Mouse (Mus musculus) CH12.LX (cell line): ENCODE measurements around the gene Sit1. TPM values are rescaled to one million over a fixed set of nuclear protein-coding genes. Genes with fewer than 3 reads are reported as not detected.
A peak's percentile ranks its signal among the peaks of the same experiment; 100 is the strongest.

Source experiments
- DNase-seq: peaks from one replicate; pipeline ENCODE4 v3.0.0-alpha.2; 2013; ENCODE audit errors: extremely low read depth
- H3K27ac ChIP-seq: 2 replicates; pipeline ENCODE4 v1.5.1; 2012; ENCODE audit warnings: low read depth, mild to moderate bottlenecking, control low read depth, moderate library complexity; ENCODE audit not compliant: insufficient read depth
- H3K27me3 ChIP-seq: replicated peaks from 2 replicates; pipeline ENCODE3; 2012; ENCODE audit warnings: inconsistent platforms
- H3K36me3 ChIP-seq, 2 experiments: replicated peaks in 1 of 2; 2 replicates each; pipeline versions ENCODE3 to v1.6.1; 2012; ENCODE audit warnings: inconsistent platforms in 1 of 2, low read length in 1 of 2, mild to moderate bottlenecking in 1 of 2, mixed read lengths in 1 of 2, moderate library complexity in 1 of 2; ENCODE audit not compliant: control insufficient read depth in 1 of 2, insufficient read depth in 1 of 2
- H3K4me1 ChIP-seq, 2 experiments: 2 replicates each; pipeline ENCODE4 v1.6.1; 2012; ENCODE audit warnings: inconsistent platforms in 1 of 2, moderate library complexity in 1 of 2; ENCODE audit not compliant: insufficient read depth in 2 of 2, control insufficient read depth in 1 of 2
- H3K4me2 ChIP-seq: 2 replicates; pipeline ENCODE4 v1.6.1; 2012; ENCODE audit warnings: low read depth, mild to moderate bottlenecking, control low read depth; ENCODE audit not compliant: poor library complexity, insufficient read depth, severe bottlenecking
- H3K4me3 ChIP-seq, 3 experiments: fragments of 150-350 bp in 1 of 3; sonication (generic) in 1 of 3; replicated peaks in 1 of 3; 2 replicates each; pipeline versions ENCODE3 to v1.5.1; 2011 to 2012; ENCODE audit warnings: low read depth in 2 of 3, low read length in 2 of 3, mild to moderate bottlenecking in 2 of 3, moderate library complexity in 2 of 3, control low read depth in 1 of 3, improper control_type of control experiment in 1 of 3, inconsistent platforms in 1 of 3, mixed read lengths in 1 of 3; ENCODE audit not compliant: poor library complexity in 1 of 3
- H3K79me2 ChIP-seq: replicated peaks from 2 replicates; pipeline ENCODE4 v1.6.1; 2012; ENCODE audit warnings: mild to moderate bottlenecking, moderate library complexity; ENCODE audit not compliant: control insufficient read depth, poor library complexity, insufficient read depth, severe bottlenecking; ENCODE audit errors: extremely low read depth
- H3K9ac ChIP-seq: 2 replicates; pipeline ENCODE4 v1.6.1; 2012; ENCODE audit warnings: low read depth, mild to moderate bottlenecking, control low read depth, moderate library complexity; ENCODE audit not compliant: insufficient read depth
- H3K9me3 ChIP-seq: replicated peaks from 2 replicates; pipeline ENCODE3; 2012; ENCODE audit warnings: low read length, inconsistent platforms, mixed read lengths
- BHLHE40 ChIP-seq: IDR thresholded peaks from 2 replicates; pipeline ENCODE4 v1.6.1; 2011; ENCODE audit warnings: mild to moderate bottlenecking, low read depth, low read length, improper control_type of control experiment
- CHD1 ChIP-seq: IDR thresholded peaks from 2 replicates; pipeline ENCODE4 v1.6.1; 2012; ENCODE audit warnings: low read depth, low read length, improper control_type of control experiment, inconsistent platforms
- CHD2 ChIP-seq: IDR thresholded peaks from 2 replicates; pipeline ENCODE4 v1.6.1; 2011; ENCODE audit warnings: low read length, improper control_type of control experiment
- CTCF ChIP-seq, 2 experiments: IDR thresholded peaks in 1 of 2; conservative IDR thresholded peaks in 1 of 2; 2 replicates each; pipeline ENCODE4 v1.5.1; 2011 to 2012; ENCODE audit warnings: low read depth in 2 of 2, low read length in 2 of 2, improper control_type of control experiment in 1 of 2, inconsistent platforms in 1 of 2, mild to moderate bottlenecking in 1 of 2, moderate library complexity in 1 of 2
- E2F4 ChIP-seq: IDR thresholded peaks from 2 replicates; pipeline ENCODE4 v1.6.1; 2011; ENCODE audit warnings: low read depth, low read length, improper control_type of control experiment; ENCODE audit not compliant: insufficient replicate concordance
- ELF1 ChIP-seq: IDR thresholded peaks from 2 replicates; pipeline ENCODE4 v1.6.1; 2014; ENCODE audit warnings: low read depth, mild to moderate bottlenecking, inconsistent platforms, low read length, improper control_type of control experiment
- ETS1 ChIP-seq: conservative IDR thresholded peaks from 2 replicates; pipeline ENCODE4 v1.6.1; 2012; ENCODE audit warnings: low read depth, mild to moderate bottlenecking, inconsistent platforms, low read length, improper control_type of control experiment, moderate library complexity
- GABPA ChIP-seq: IDR thresholded peaks from 2 replicates; pipeline ENCODE4 v1.6.1; 2012; ENCODE audit warnings: low read depth, low read length, improper control_type of control experiment, inconsistent platforms; ENCODE audit not compliant: insufficient replicate concordance
- HCFC1 ChIP-seq: IDR thresholded peaks from 2 replicates; pipeline ENCODE4 v1.6.1; 2012; ENCODE audit warnings: low read depth, mild to moderate bottlenecking, inconsistent platforms, low read length, improper control_type of control experiment
- IRF4 ChIP-seq: IDR thresholded peaks from 2 replicates; pipeline ENCODE4 v1.6.1; 2014; ENCODE audit warnings: low read depth, mild to moderate bottlenecking, inconsistent platforms, low read length, improper control_type of control experiment
- JUND ChIP-seq: conservative IDR thresholded peaks from 2 replicates; pipeline ENCODE4 v1.6.1; 2011; ENCODE audit warnings: low read depth, low read length, improper control_type of control experiment
- KAT2A ChIP-seq: IDR thresholded peaks from 2 replicates; pipeline ENCODE4 v1.6.1; 2012; ENCODE audit warnings: low read length, improper control_type of control experiment, inconsistent platforms; ENCODE audit not compliant: insufficient replicate concordance
- MAX ChIP-seq: IDR thresholded peaks from 2 replicates; pipeline ENCODE4 v1.6.1; 2011; ENCODE audit warnings: low read length, improper control_type of control experiment
- MAZ ChIP-seq: IDR thresholded peaks from 2 replicates; pipeline ENCODE4 v1.6.1; 2012; ENCODE audit warnings: low read depth, mild to moderate bottlenecking, inconsistent platforms, low read length, improper control_type of control experiment, moderate library complexity
- MYC ChIP-seq: IDR thresholded peaks from 2 replicates; pipeline ENCODE4 v1.6.1; 2011; ENCODE audit warnings: low read depth, mild to moderate bottlenecking, improper control_type of control experiment, low read length
- NELFE ChIP-seq: IDR thresholded peaks from 2 replicates; pipeline ENCODE4 v1.6.1; 2011; ENCODE audit warnings: low read depth, low read length, improper control_type of control experiment
- POLR2AphosphoS2 ChIP-seq: IDR thresholded peaks from 2 replicates; pipeline ENCODE4 v1.6.1; 2011; ENCODE audit warnings: low read depth, low read length, improper control_type of control experiment
- RAD21 ChIP-seq: IDR thresholded peaks from 2 replicates; pipeline ENCODE4 v1.6.1; 2011; ENCODE audit warnings: low read depth, mild to moderate bottlenecking, low read length, improper control_type of control experiment, moderate library complexity
- SMC3 ChIP-seq: IDR thresholded peaks from 2 replicates; pipeline ENCODE4 v1.6.1; 2011; ENCODE audit warnings: low read depth, low read length, improper control_type of control experiment
- TBP ChIP-seq: conservative IDR thresholded peaks from 2 replicates; pipeline ENCODE4 v1.6.1; 2011; ENCODE audit warnings: low read depth, low read length, improper control_type of control experiment
- TCF12 ChIP-seq: IDR thresholded peaks from 2 replicates; pipeline ENCODE4 v1.6.1; 2014; ENCODE audit warnings: low read depth, mild to moderate bottlenecking, inconsistent platforms, low read length, improper control_type of control experiment
- UBTF ChIP-seq: IDR thresholded peaks from 2 replicates; pipeline ENCODE4 v1.6.1; 2012; ENCODE audit warnings: low read depth, mild to moderate bottlenecking, inconsistent platforms, low read length, improper control_type of control experiment, moderate library complexity
- USF1 ChIP-seq: IDR thresholded peaks from 2 replicates; pipeline ENCODE4 v1.6.1; 2014; ENCODE audit warnings: low read depth, mild to moderate bottlenecking, inconsistent platforms, low read length, improper control_type of control experiment
- USF2 ChIP-seq: conservative IDR thresholded peaks from 2 replicates; pipeline ENCODE4 v1.6.1; 2011; ENCODE audit warnings: low read depth, low read length, improper control_type of control experiment
- ZC3H11A ChIP-seq: IDR thresholded peaks from 2 replicates; pipeline ENCODE4 v1.6.1; 2012; ENCODE audit warnings: low read depth, mild to moderate bottlenecking, inconsistent platforms, low read length, improper control_type of control experiment
- ZKSCAN1 ChIP-seq: IDR thresholded peaks from 2 replicates; pipeline ENCODE4 v1.6.1; 2012; ENCODE audit warnings: low read depth, inconsistent platforms, low read length, improper control_type of control experiment, borderline replicate concordance
- dilution Hi-C: fragments of 300-500 bp; cut with MboI; formaldehyde crosslinking; loops from 2 replicates; pipeline ENCODE4 v1.14.3; 2020; ENCODE audit warnings: low sequenced_read_pairs; ENCODE audit not compliant: extremely low pct_unique_long_range_greater_than_20kb, extremely low pct_ligation_motif_present
- in situ Hi-C: fragments of 300-500 bp; cut with MboI; formaldehyde crosslinking; loops from 3 replicates; pipeline ENCODE4 v1.14.3; 2019; ENCODE audit warnings: low sequenced_read_pairs, low pct_ligation_motif_present, low pct_unique_long_range_greater_than_20kb, mixed read lengths
- polyA plus RNA-seq: library from polyadenylated mRNA; unstranded; fragments of >175 nt; gene quantifications from 2 replicates; pipeline ENCODE4 v1.2.1, GENCODE M21; 2012; ENCODE audit warnings: low read depth; ENCODE audit not compliant: insufficient read length
- total RNA-seq, 2 experiments: library from RNA; depleted of rRNA; stranded (reverse); fragments of 300-350 nt in 1 of 2; fragments of >200 nt in 1 of 2; gene quantifications; 2 replicates each; pipeline ENCODE4 v1.2.3; 2012 to 2014

Sit1 gene
- total and polyA plus RNA-seq, 3 experiments: 2.8 to 10.5 (median 10.1) TPM

DNA sequence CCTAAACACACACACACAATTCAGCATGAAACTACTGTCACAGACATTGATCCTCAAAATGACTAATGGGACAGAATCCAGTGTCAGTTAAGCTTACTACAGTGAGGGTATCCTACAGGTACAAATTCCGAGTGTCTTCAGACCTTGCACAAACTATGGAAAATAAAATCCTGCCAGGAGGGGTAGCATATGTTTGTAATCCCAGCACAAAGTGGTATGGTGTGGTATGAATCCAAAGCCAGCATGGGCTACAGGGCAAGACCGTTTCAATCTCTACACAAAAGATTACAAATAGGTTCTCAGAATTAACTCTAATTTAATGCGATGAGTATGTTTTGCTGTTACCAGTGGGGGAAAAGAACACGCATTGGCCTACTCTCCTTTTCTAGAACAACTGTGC, 41.9 kb downstream of the Sit1 start, which contains the start of gene Tesk1:
Gene Tesk1, plus strand, starts transcription at position 301 of the 400 bp plus-strand sequence.
- Histone ChIP-seq H3K4me1 (peaks cover 4 to 10% of the 10 kb centered on the region in 2 experiments; a peak in 3 of 4 replicates), H3K36me3 (peaks cover 1 to 22% of the 10 kb centered on the region in 2 experiments), H3K9ac (peak within 1 kb of the TSS; percentile 83), H3K27me3 (peaks cover 12% of the 10 kb centered on the region), H3K27ac (peak within 1 kb of the TSS; percentile 21; the same call in 1 of the 2 replicates), H3K4me2 (peak within 1 kb of the TSS; percentile 88), H3K9me3 (no peaks in the 10 kb centered on the region), H3K79me2 (no peaks in the 10 kb centered on the region), H3K4me3 (peak within 1 kb of the TSS; percentile 64 to 70 (median 65))
- no peak for DNase-seq
- dilution Hi-C loops (no loop called here), in situ Hi-C loops (loop anchor here (5.0 kb wide), 1 partner anchor 41 kb away; the partner anchor contains the start of gene Sit1)
- TF ChIP-seq UBTF (no peak), USF1 (no peak), KAT2A (no peak), USF2 (no peak), ZC3H11A (no peak), SMC3 (no peak), TBP (no peak), MAZ (no peak), RAD21 (no peak), POLR2AphosphoS2 (no peak), ZKSCAN1 (no peak), GABPA (no peak), IRF4 (no peak), MYC (no peak), JUND (no peak), HCFC1 (no peak), MAX (no peak)

DNA sequence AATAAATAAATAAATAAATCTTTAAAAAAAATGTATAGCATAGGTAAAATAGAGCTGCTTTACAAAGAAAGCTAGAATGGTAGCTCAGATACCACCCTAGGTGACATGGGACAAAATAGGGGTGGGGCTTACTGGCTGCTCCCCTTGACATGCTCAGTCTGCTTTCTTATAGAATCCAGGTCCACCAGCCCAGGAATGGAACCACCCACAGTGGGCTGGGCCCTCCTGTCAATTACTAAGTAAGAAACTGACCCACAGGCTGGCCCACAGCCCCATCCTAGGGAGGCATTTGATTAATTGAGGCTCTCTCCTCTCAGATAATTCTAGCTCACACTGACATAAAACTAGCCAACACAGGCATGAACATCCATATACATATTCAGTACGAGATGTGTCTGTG, 50.7 kb downstream of the Sit1 start:
- in situ Hi-C loops: no loop called here
- no peak overlapping the region for H3K27ac ChIP-seq
- peaks cover 0 to 8% of the 10 kb centered on the region in 2 experiments; a peak in 2 of 4 replicates for H3K4me1 ChIP-seq
- peaks cover 28% of the 10 kb centered on the region for H3K27me3 ChIP-seq
- no peaks in the 10 kb centered on the region for H3K9me3 ChIP-seq
- H3K4me2 ChIP-seq: no peak overlapping the region
- no peaks in the 10 kb centered on the region for H3K79me2 ChIP-seq
- TF ChIP-seq CTCF (conservative IDR thresholded peaks at IDR 0.05 in 1 of 2, IDR thresholded peaks at IDR 0.05 in 1 of 2; ENCODE audit: low read depth in 2 of 2, low read length in 2 of 2) (no peak), ELF1 (no peak), E2F4 (no peak), CHD1 (no peak), BHLHE40 (no peak), HCFC1 (no peak), CHD2 (no peak), USF2 (no peak), POLR2AphosphoS2 (no peak), MYC (no peak), ETS1 (no peak), TCF12 (no peak), NELFE (no peak)
- dilution Hi-C loops: no loop called here
- DNase-seq: no peak
- no peaks in the 10 kb centered on the region for H3K36me3 ChIP-seq
- no peak overlapping the region for H3K9ac ChIP-seq
- no peak overlapping the region for H3K4me3 ChIP-seq
